Comparison of ENCODE assay signal across 11 mouse cellular contexts in genomic region chr4:128042626-128043025, GRCm38 (mm10). TPM values are rescaled to one million over a fixed set of nuclear protein-coding genes. Genes with fewer than 3 reads are reported as not detected.
DNase-seq lines count a peak whose midpoint lies in the region; ATAC-seq and TF ChIP-seq lines count a peak whose summit lies in the region.
"Had no signal": no experiment of that assay in that cellular context is flagged by ENCODE, and none has a peak within 500 bp of the region (broad histone marks: within the 10 kb centered on the region; RNA-seq: fewer than 3 reads in every experiment).

No protein-coding gene starts in this region.

- no peak overlapping the region for H3K4me3 ChIP-seq in lung, postnatal 0 days (ENCODE audit: low read depth, low read length)
- H3K4me3 ChIP-seq: lung, embryonic 15.5 days; stomach, embryonic 15.5 days had no signal

- no peaks in the 10 kb centered on the region for H3K36me3 ChIP-seq in lung, postnatal 0 days (ENCODE audit: insufficient read depth, low read length)
- H3K36me3 ChIP-seq: lung, embryonic 15.5 days; stomach, embryonic 15.5 days had no signal

- H3K27me3 ChIP-seq in lung, postnatal 0 days (replicated peaks; ENCODE audit: insufficient read depth, low read length) = no peaks in the 10 kb centered on the region
- H3K27me3 ChIP-seq: lung, embryonic 15.5 days; Patski; stomach, embryonic 15.5 days had no signal

- no peak for TF ChIP-seq EP300 in lung, postnatal 0 days (IDR thresholded peaks at IDR 0.05)

- no peak overlapping the region for H3K4me2 ChIP-seq in lung, postnatal 0 days (replicated peaks; ENCODE audit: low read depth, low read length)
- H3K4me2 ChIP-seq: lung, embryonic 15.5 days; stomach, embryonic 15.5 days had no signal

- 29% methylated on average over 5 of the region's 5 CpGs for WGBS in lung, postnatal 0 days

- no peak overlapping the region for H3K9ac ChIP-seq in lung, postnatal 0 days (replicated peaks; ENCODE audit: low read depth)
- H3K9ac ChIP-seq: lung, embryonic 15.5 days; stomach, embryonic 15.5 days had no signal

- H3K4me1 ChIP-seq in lung, postnatal 0 days (ENCODE audit: insufficient read depth, low read depth, low read length) = no peaks in the 10 kb centered on the region
- H3K4me1 ChIP-seq: lung, embryonic 15.5 days; stomach, embryonic 15.5 days had no signal

- no peak for ATAC-seq in lung, postnatal 0 days
- ATAC-seq: Patski had no signal

- no peak for TF ChIP-seq CTCF in lung, postnatal 0 days (IDR thresholded peaks at IDR 0.05)

- peak; percentile 4 to 53 for DNase-seq in adrenal gland, adult (ENCODE audit: inconsistent age in 2 of 2, low spot score in 1 of 2)
- DNase-seq in adrenal gland, postnatal 4 days (ENCODE audit: low spot score in 2 of 2) = no peak
- DNase-seq in lung, postnatal 0 days (ENCODE audit: low spot score) = peak; percentile 11
- DNase-seq in lung, postnatal 25 days (ENCODE audit: low spot score) = no peak
- DNase-seq in embryo, embryonic 11.5 days (ENCODE audit: low read depth, low spot score) = peak; percentile 37
- peak; percentile 64 for DNase-seq in mesoderm, embryonic 11.5 days (ENCODE audit: low read depth, low spot score)
- DNase-seq in left cerebral cortex, adult 8-10 months (ENCODE audit: low spot score in 2 of 2) = no peak
- no peak for DNase-seq in T-cell, adult 2 months (ENCODE audit: low spot score)

- no peaks in the 10 kb centered on the region for H3K9me3 ChIP-seq in lung, postnatal 0 days (ENCODE audit: low read length)
- H3K9me3 ChIP-seq: lung, embryonic 15.5 days; stomach, embryonic 15.5 days had no signal

- no peak overlapping the region for H3K27ac ChIP-seq in lung, postnatal 0 days (ENCODE audit: low read length)
- H3K27ac ChIP-seq: lung, embryonic 15.5 days; stomach, embryonic 15.5 days had no signal

RNA-seq across cellular contexts. Expression of gene Csmd2, which starts 55.0 kb away (rescaled TPM):
- total RNA-seq in adrenal gland, postnatal 4 days (2021) = 1 to 10 TPM; 1.9 to 2.3 TPM
- polyA plus RNA-seq in lung, postnatal 0 days (2015; fragmentation: Nextera tagmentation; extraction: Ambion mirVana) = 0.04 and 0.05 TPM in 2 replicates
- 10 to 100 TPM; 42.5 to 52.4 (median 47.7) TPM for total RNA-seq in left cerebral cortex, adult 8-10 months (2022)

Comparison
In these comparisons a context has a peak if more than half of its experiments do, and no peak if none do; other contexts are left out.
1. DNase-seq: peak in adrenal gland, adult (2 of 2), lung, postnatal 0 days (single experiment), embryo, embryonic 11.5 days (single experiment) and mesoderm, embryonic 11.5 days (single experiment); none in adrenal gland, postnatal 4 days (0 of 2), lung, postnatal 25 days (single experiment), left cerebral cortex, adult 8-10 months (0 of 2) and T-cell, adult 2 months (single experiment).
2. RNA of gene Csmd2, which starts 55.0 kb away (total RNA-seq): 42.5 to 52.4 TPM in left cerebral cortex, adult 8-10 months; 1.9 to 2.3 TPM in adrenal gland, postnatal 4 days; every median in the first group is over 10 times any median in the second.